Mouse (Mus musculus) adrenal gland, adult 2 months (tissue): ENCODE measurements around the gene Cdk6. TPM values are rescaled to one million over a fixed set of nuclear protein-coding genes. Genes with fewer than 3 reads are reported as not detected.

ENCODE experiments used
- DNase-seq: peaks from one replicate; pipeline ENCODE4 v3.0.0; 2021
- polyA plus RNA-seq: library from polyadenylated mRNA; depleted of rRNA; stranded (reverse); fragments of >200 nt; gene quantifications from 2 replicates; pipeline ENCODE4 v1.2.3, GENCODE M21; 2012
- total RNA-seq, 2 experiments: library from RNA; stranded (reverse); gene quantifications; 2 replicates each; pipeline ENCODE4 v1.2.3; 2021

Cdk6 gene
- total and polyA plus RNA-seq, 3 experiments = 5.4 to 12.4 (median 10.8) TPM

- no peak for DNase-seq
Observed at GRCm38 (mm10) chr5:3483054-3483722, 141.9 kb downstream of the Cdk6 start.

- DNase-seq = no peak
Observed at GRCm38 (mm10) chr5:3486579-3487282, 145.4 kb downstream of the Cdk6 start.

DNA sequence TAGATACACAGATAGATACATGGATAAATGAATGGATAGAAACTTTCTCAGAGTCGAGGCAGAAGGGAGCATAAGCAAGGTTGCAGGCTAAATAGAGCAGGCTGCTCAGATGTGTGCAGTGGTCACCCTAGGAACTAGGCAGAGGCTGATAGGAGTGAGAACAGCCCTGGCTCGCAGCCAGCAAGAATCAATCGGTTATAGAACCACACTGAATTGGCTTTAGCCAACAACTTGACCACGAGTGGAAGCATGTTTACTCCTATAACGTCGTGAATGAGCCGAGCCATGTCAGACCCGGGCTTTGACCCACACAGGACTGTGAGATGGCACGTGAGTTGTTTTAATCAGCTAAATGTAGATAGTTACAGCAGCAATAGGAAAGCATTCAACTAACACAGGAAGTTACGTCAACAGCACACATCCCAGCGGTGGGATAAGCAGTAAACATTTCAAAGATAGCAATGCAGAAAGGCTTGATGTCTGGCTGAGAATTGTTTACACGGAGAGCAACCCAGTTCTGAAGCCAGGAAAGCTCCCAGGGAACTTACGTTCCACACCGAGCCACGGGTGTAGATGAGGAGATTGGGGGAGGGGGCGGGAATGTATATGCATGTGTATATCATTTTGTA, 147.0 kb downstream of the Cdk6 start:
- no peak for DNase-seq

GRCm38 (mm10) chr5:3490358-3490757, 149.1 kb downstream of the Cdk6 start:
- no peak for DNase-seq

DNA sequence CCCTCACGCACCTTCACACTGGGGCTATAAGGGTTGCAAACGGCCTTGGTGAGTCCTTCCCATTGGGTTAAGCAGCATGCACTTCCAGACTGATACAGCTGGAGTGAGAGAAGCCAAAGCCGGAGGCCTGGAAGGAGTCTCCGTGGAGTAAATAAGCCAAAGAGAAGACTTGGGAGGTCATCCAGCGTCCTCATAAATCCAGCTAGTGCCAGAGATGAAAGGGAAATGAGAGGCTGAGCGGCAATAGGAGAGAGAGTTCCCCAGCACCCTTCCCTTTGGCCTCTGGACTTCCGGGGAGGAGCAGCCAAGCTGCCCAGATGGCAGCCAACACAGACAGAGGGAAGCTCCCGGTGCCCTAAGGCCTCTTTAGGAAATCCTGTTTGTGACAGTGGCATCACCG, 149.8 kb downstream of the Cdk6 start:
- DNase-seq = peak; percentile 88

- DNase-seq = peak; percentile 15
Observed at GRCm38 (mm10) chr5:3491883-3492282, 150.6 kb downstream of the Cdk6 start.

GRCm38 (mm10) chr5:3492776-3493636, 151.7 kb downstream of the Cdk6 start:
- DNase-seq = no peak

- no peak for DNase-seq
Observed at GRCm38 (mm10) chr5:3493968-3494367, 152.7 kb downstream of the Cdk6 start.

DNA sequence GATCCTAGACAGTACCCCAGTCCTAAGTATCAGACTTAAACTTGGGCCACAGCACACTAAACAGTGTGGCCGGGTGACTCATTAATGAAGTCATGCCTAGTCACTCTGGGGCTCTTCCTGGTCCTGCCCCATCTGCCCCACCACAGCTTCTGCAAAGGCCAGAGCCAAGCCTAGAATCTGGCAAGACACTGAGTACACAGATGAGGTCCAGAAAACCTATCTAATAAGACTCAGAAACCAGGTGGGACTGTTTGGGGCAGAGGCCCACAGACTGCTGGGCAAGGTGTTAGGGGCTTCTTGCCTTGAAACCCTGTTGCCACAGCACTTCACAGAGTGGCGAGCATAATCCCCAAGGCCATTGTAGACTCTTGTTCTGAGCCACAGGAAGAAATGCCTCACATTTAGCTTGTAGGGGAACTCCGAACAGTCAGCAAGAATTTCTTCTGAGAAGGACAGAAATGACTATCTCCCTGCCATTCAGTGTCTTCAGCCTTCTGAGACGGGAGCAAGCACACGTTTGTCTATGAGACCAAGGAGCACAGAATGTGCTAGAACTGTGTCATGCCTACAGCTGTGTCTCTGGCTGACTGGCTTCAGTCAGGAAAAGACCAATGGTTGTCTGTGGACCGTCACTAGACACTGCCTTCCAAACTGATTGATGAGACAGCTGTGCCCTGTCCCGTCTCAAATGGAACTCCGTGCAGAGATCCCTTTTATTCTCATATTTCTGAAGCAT, 153.3 kb downstream of the Cdk6 start:
- DNase-seq = peak; percentile 29

DNA sequence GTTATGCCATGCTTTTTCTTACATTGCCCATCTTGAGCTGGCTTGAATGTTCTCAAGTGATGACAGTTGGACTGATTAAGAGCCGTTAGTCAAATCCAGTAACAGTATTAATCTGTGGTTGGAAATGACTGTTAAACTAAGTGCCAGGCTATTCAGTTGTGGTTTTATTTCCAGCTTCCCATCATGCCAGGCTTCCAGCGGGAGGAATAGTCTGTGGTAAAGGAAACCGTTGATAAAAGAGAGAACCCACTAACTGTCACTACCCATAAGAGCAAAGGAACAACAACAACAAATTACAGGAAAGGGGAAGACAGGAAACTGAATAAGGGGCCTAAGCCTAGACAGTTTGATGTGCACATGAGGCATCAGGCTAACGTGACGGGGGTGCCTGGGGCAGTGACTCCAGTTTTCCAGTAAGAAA, 156.2 kb downstream of the Cdk6 start:
- no peak for DNase-seq

- no peak for DNase-seq
Observed at GRCm38 (mm10) chr5:3500298-3500697, 159.0 kb downstream of the Cdk6 start.

- DNase-seq = no peak
Observed at GRCm38 (mm10) chr5:3500957-3501563, 159.8 kb downstream of the Cdk6 start.

DNA sequence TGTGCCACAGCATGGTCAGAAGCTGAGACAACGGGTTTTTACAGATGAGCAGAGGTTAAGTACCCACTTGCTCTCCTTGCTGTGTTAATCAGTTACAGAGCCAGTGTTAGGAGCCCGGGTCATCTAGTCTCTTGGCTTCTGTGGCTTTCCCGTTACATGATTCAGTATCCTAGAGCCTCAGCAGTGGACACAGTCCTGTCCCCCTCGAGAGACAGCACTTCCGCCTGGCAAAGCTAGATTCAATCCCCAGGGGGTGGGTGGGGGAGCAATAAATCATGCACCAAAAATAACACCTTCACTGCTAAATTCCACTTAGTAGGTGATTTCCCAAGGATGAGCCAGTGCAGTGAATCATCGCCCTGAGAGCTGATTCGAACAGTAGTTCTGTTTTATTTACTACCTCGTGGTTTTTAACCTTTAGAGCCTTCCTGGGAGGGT, 160.3 kb downstream of the Cdk6 start:
- DNase-seq = peak; percentile 75

- DNase-seq = peak; percentile 71
Observed at GRCm38 (mm10) chr5:3502610-3503350, 161.5 kb downstream of the Cdk6 start.

GRCm38 (mm10) chr5:3503373-3503772, 162.1 kb downstream of the Cdk6 start:
- no peak for DNase-seq

DNA sequence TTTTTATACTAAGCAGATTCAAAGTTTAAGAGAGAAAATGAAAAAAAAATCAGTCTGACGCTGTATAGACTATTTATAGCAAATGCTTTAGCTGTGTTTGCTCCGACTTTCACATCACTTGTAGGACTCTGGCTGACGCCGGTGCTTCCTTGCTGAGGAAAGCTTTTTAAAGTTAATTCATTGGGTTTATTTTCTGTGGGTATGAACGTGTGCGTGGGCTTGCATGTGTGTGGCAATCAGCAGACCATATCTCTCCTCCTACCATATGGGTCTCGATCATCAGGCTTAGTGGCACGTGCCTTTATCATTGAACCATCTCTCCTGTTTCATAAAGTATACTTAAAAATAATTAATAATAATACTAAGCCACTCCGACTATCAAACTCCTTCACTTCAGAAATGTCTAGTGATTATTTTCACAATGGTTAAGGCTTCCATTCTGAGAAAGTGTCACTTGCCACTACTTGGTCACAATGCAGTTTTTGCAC, 162.6 kb downstream of the Cdk6 start:
- no peak for DNase-seq

DNA sequence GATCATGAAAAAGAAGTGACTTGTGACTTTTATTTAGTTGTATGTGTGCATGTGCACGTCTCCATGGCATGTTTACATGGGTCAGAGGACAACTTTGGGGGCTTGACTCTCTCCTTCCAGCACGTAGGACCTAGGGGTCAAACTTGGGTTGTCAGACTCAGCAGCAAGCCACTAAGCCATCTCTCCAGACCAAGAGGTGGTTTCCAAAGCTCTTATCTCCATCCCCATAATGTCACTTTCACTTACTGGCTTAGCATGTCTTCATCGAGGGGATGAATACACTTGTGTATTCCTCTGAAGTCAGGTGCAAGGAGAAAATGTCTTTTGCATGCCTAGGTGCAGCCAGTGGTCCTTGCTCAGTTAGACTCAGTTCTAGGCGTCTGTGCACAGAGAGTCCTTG, 163.2 kb downstream of the Cdk6 start:
- DNase-seq = no peak

DNA sequence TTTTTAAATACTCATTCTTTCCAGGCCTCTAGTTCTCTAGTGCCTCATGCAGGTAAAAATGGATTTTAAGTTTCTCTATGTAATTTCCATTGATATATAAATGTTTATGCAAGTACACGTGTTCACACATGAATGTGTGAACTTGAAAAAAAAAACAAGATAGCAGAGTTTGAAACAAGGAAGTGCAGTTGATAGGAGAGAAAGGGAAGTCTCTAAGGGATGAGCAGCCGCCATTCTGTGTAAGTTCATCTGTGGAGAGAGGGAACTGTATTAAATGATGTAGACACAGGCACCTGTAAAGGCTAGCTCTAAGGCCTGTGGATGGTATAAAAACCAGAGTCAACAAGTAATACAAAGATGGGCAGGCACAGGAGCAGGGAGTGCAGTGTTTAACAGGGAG, 164.3 kb downstream of the Cdk6 start:
- DNase-seq = no peak

GRCm38 (mm10) chr5:3508480-3509381, 167.4 kb downstream of the Cdk6 start:
- no peak for DNase-seq
